Mouse (Mus musculus): Measurements from ENCODE around the gene Pmvk.
A peak's percentile ranks its signal among the peaks of the same experiment; 100 is the strongest.

GRCm38 (mm10) chr3:89418170-89418860 is 36.0 kb upstream of the Pmvk start, which contains the start of the genes Cks1b and Shc1:
- no peak for TF ChIP-seq CTCF (IDR thresholded peaks at IDR 0.05; ENCODE audit: insufficient read depth, low read length)
- TF ChIP-seq POLR2A (IDR thresholded peaks at IDR 0.05; ENCODE audit: borderline replicate concordance, extremely low read depth, low read depth, low read length), result peak; percentile 69; the same call in 1 of the 2 replicates

Measured in lung, adult 2 months (tissue).